Mouse (Mus musculus): Measurements from ENCODE around the gene Kdelc1.

Gene Kdelc1

DNA sequence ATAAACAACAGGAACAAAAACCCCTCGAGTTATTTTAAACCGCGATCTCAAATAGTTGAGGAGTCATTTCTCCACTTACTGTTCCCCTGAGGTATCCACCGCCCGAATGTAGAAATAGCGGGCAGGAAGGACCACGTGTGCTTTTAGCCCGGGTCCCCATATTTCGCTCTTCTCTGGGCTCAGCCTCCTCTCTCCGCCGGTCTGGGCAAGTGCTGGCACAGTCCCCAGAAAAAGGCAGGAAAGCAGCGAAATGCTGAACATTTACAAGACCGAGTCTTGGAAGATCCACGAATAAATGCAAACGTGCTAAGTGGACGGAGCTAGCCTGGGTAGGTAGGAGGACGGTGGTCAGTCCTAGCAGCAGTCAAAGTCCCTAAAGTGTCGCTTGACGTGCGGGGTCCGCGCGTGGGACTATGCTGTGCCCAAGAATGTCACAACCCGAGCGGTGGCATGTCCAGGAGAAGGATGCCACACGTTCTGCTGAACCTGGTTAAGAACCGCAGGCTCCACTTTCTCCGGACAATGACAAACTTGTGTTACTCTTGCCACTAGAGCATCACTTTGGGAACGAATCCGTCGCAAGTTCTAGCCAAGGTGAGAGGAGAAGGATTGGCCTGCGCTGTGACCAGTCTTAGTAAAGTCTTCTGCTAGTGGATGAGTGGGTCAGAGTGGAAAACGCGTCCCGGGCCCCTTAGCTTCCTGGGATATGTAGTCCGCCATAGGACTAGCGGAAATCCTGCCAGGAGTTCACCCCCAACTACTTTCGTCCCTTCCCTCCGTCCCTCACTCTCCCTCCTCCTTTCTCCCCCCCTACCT lies at the start of gene Kdelc1, which contains the start of gene Bivm:
Gene Kdelc1, minus strand, starts transcription at position 570 of the 816 bp plus-strand sequence.
Gene Bivm, plus strand, starts transcription at position 719 of the 816 bp plus-strand sequence.
- peak; percentile 77 for DNase-seq

DNA sequence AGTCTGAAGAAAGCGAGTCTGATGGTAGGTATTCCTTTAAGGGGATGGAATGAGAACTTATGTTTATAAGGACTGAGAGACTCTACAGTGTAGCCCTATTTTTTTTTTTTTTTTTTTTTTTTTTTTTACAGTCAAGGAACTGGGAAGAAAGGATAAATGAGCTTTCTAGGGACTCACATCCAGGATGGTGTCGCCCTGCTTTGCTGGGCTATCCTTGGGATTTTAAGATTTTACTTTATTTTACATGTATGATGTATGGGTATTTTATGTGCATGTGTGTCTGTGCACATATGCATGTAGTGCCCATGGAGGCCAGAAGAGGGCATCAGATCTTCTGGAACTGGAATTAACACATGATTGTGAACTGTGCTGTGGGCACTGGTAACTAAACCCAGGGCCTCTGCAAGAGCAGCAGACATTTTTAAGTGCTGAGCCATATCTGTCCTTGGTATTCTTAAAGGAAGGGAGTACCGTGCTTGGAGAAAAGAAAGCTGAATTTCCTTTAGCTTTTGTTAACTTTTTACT lies 49.3 kb upstream of the Kdelc1 start:
- DNase-seq, result no peak

DNA sequence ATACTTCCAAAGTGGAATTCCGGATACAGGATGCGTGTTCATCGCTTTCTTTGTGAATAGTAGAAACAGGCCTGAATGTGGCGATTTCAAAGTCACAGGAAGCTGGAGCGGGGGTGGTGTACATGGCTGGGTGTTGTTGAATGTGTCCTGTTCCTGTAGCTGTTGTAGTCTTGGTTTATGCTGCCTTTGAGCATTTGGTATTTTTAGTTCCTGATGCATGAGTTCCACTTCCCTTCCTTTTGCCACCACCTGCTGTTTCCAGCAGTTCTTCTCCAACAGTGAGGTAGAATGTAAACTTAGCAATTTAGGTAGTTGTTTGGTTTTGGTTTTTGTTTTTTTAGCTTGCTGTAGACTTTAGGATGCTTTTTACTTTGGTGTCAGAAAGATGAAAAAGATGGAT lies 43.8 kb upstream of the Kdelc1 start:
- DNase-seq, result no peak

DNA sequence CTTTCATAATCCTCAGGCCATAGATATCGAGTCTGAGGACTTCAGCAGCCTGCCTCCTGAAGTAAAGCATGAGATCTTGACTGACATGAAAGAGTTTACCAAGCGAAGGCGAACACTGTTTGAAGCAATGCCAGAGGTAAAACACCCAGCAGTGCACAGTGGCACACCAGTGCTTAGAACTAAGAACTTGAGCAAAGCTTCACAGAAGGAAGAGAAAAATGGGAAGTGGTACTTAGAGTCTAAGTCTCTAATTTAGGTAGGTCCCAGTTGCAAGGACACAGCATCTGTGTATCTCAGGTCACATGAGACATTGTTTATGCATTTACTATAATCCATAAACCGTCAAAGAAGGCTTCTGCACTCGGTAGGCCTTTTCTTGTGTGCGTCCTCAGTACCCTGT lies 43.2 kb upstream of the Kdelc1 start:
- no peak for DNase-seq

DNA sequence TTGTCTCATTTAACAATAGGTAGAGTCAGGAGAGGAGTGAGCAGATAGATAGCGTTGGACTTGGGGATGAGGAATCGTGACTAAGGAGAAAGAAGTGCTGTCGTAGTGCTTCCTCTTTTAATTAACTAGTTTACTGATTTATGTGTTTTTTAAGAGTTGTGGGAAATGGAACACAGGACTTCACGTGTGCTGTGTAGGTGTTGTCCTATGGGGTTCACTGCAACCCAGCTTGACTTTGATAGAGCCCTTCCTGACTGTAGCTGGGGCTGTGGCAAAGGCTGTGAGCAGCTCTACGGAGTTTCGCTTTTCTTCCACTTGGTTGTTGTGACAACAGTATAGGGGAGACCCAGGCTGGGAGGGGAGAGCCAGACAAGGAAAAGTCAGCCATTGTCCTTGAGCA lies 39.7 kb upstream of the Kdelc1 start:
- no peak for DNase-seq

DNA sequence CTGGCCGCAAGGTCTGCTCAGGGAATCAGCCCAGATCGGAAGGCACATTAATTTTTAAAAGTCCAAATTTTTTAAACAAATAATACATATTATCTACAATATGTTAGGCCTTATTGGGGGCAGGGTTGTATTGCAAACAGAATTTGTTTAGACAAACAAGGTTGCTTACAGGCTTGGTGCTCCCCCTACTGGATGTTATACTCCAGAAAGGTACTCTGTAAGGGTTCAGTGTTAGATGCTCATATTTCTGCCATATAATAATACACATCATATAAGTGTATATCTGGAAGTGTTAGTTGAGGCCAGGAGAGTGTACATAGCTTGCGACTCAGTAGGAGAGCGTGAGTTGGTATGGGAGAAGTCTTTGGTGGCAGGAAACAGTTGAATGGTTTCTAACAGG lies 36.7 kb upstream of the Kdelc1 start:
- DNase-seq, result no peak

DNA sequence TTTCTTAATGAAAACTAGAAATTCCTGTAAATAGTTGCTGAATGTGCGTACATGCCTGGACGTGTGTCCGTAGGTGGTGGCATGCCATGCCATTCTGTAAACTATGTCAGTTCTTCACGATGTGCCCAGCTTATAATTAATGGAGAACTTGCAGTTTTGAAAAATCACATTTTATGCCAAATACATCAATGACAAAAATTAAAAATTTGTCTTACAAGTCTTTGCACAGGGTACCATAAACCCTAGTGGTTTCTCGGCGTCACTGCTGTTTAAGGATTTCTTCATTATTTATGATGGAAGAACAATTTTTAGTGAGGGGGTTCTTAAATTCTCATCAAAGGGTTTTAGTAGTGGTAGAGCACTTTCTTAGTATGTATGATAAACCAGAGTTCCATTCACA lies 30.1 kb upstream of the Kdelc1 start:
- DNase-seq, result no peak

DNA sequence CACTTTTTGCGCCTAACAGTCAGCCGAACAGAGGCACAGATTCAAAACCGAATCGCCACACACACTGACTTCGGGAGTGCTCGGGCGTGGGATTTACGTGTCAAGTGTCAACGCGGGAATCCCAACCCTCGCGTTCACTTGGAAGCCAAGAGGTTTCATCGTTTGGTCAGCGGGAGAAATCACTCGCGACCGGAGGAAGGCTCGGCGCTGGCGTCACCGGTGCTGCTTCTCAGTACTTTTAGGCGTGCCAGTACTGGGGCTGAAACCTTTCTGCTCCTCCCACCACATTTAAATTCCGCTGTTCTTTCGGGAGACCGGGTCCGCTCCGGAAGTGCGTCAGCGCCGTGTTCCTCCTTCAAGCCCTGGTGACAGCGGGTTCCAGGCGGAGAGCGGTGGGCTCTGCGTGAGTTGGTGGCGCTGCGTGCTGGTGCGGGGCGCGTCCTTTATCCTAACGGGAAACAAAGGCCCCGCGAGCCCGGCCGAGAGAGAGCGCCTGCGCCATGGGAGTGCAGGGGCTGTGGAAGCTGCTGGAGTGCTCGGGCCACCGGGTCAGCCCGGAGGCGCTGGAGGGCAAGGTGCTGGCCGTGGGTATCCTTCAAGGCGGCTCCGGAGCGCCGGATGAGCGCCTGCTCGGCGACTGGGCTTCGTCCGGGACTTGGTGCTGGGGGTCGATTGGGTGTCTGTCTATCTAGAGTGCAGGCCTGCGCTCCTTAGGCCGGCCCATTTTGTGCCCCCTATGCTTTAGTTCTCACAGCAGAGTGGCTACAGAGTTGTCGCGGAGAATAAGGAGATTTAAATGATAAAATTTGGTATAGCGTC lies 29.2 kb upstream of the Kdelc1 start, which contains the start of gene Ercc5:
Gene Ercc5, plus strand, starts transcription at position 182 of the 819 bp plus-strand sequence.
- peak; percentile 82 for DNase-seq

DNA sequence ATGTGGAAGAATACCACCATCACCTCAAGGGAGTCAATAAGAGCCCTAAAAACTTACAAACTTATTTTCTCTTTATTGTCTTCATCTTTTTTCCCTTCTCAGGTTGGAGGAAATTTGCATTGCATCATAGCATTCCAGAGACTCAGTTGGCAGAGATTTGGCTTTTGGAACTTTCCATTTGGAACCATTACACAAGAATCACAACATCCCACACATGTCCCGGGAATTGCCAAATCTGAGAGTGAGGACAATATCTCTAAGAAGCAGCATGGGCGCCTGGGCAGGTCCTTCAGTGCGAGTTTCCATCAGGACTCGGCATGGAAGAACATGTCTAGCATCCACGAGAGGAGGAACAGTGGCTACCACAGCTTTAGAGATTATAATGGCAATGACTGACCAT lies 24.1 kb upstream of the Kdelc1 start:
- no peak for DNase-seq

DNA sequence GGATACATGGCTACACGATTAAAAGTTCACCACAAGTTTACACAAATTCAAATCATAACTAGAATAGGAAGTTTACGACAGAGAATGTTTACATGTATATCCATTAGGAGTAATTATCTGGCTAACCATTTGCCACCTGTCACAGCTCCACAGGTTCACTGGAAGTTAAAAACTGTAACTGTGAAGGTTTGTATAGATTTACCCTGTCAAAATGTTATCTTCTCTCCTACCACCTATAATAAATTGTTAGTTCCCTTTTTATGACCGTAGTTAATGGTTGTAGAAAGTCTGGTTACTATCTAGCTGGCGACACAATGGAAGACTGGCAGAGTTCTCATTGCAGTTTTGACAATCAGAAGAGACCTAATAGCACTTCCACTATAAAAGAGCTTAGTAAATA lies 21.6 kb upstream of the Kdelc1 start:
- DNase-seq, result no peak

DNA sequence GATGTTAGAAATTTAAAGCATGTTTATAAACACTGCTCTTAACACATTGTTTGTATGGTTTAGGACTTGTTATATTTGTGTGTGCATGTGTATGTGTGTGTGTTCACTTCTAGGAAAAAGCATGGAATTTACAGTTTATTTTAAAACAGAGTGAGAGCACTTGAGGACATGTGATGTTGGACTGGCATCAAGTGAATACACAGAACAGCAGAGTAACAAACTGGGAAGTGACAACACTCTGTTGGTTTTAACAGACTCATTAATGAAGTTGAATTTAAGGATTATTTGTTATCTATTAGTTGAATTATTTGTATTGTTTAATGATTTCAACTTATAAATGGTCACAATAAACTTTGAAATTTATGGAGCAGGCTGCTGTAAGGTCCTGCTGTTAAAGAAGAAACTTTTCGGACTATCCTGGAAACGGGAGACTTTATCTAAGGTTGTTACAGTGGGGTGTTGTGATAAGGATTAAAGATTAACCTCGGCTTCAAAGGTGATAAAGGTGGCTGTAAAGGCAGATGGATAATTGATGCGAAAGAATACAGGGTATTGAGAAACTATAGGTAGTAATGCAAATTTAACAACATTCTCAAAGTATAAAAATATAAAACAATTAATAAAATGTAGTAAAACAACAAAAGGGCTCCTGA lies 11.4 kb upstream of the Kdelc1 start:
- no peak for DNase-seq

DNA sequence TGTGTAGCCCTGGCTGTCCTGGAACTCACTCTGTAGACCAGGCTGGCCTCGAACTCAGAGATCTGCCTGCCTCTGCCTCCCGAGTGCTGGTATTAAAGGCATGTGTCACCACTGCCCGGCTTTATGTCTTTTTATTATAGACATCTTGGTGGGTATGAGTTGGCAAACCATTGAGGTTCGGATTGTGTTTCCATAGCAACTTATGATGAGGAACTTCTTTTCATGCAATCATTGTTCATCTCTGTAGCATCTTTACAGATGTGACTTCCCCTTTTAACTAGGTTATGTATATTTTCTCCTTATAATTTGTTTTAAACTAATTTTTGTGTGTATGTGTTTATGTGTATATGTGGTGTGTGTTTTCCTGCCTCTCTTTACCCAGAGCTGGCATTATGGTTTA lies 7.0 kb upstream of the Kdelc1 start:
- DNase-seq, result no peak

DNA sequence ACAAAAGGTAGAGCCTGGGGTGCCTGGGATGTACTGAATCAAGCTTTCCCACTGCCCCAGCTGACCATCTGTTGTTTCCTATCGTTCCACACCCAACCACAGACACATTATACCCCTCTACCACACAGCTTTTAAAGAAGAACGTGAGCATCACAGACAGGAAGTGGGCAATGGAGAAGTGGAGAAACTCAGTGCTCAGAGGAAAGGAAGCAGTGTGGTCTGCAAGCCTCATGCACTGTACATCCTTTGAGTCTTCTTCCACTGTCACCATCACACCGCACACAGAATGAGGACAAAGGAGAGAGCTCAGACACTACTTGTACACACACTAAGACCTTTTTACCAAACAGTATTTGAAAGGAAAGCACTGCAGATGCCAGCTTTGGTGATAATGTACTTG lies 3.6 kb upstream of the Kdelc1 start:
- no peak for DNase-seq

DNA sequence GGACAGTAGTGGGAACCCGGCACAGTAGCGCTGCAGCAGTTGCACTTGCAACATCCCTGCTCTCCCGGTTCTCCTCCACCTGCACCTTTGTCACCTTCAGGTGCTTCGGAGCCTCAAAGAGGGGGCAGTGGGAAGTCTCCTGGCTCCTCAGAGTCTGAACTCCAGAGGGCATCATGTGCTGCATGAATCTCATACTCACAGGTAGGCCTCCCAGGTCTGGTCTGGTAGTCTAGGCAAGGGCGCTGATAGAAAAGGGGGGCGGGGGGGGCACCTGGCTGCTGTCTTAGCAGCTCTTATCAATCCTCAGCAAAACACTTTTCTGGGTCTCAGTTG lies 1.4 kb upstream of the Kdelc1 start:
- DNase-seq, result no peak

DNA sequence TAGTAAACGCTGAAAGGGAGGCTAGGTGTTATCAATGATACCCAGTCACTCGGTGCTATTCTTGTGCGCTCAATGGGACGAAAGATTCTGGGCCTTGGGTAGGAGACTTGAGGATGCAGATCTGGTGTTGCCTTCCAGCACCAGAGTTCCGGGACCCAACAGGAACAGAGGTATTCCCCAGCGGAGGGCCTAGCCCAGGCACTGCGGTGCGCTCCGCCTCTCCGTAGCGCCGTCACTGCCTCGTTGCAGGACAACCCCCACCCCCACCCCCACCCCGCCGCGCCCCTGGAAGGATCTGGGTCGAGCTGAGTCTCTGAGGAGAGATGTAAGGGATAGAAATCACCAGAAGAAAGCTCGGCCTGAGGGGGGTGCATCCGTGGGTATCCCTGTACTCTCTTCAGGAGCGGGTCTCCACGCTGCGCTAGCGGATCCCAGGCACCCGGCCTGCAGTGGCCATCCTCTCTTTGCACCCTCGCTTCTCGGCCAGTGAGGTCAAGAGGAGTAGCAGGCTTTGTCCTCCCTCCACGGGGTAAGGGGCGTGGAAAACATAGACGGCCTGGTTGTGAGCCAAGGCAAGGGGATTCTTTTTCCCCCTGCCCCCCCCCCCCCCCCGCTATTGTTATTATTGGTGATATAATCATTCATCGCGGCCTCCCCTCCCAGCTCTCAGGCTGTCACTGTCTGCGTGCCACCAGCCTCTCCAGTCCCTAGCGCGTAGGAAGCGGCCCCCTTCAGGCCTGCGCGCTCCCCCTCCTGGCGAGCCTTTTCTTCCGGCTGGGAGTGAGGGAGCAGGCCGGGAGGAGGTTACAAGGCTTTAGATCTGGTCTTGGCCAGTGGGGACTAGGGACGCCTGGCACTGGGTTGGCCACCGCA lies 829 bp upstream of the Kdelc1 start:
- peak; percentile 79 for DNase-seq

DNA sequence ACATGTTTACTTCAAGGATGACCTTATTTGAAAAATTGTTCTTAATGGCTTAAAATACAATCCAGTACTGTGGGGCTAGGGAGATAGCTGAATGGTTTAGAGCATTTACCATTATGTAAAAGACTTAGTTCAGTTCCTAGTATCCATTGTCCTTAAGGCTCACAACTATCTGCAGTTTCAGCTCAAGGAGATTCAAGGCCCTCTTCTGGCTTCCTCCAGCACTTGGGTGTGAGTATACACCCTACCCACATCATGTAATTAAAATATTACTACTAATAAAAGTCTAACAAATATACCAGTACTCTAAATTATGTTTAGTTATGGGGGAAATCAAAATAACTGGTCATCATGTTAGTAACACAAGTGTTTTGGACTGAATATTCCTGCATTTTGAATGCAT lies 1.0 kb downstream of the Kdelc1 start:
- no peak for DNase-seq

DNA sequence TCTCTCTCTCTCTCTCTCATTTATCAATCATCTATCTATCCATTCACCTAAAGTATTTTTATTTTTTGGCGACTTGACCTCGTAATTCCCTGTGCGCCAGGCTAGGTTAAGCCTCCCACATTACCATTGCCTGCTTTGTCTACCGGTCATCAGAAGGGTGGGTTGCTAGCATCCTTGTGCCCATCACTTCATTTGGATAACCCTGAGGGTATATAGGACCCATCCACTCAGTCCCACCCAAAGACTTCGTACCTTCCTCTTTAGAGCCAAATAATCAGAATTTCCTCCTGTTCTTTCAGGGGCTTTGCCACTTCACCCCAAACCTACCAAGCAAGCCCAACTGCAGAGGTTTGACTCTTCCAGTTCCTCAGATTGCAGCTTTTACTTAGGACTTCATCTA lies 15.7 kb downstream of the Kdelc1 start:
- DNase-seq, result no peak

DNA sequence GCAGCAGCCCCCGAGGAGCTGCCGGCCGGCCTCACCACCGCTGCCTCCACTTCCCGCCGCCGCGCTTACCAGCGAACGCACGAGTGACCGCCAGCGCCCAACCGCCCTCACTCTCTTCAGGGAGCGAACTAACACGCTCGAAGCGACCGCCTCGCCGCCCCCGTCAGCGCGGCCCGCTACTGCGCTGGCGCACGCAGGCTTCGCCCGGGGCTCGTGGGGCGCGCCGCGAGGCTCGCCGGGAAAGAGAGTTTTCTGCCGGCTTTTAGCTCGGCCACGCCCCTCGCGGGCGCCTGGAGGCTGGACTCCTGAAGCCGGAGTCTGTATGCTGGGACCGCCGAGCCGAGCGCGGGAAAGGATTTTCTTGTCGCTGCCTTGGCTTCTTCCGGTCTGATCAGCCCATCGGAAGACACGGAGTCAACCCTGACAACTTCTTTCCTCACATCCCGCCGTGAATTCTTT lies 16.3 kb downstream of the Kdelc1 start, which contains the start of gene Tex30:
Gene Tex30, minus strand, starts transcription at position 183 of the 459 bp plus-strand sequence.
- peak; percentile 90 for DNase-seq

DNA sequence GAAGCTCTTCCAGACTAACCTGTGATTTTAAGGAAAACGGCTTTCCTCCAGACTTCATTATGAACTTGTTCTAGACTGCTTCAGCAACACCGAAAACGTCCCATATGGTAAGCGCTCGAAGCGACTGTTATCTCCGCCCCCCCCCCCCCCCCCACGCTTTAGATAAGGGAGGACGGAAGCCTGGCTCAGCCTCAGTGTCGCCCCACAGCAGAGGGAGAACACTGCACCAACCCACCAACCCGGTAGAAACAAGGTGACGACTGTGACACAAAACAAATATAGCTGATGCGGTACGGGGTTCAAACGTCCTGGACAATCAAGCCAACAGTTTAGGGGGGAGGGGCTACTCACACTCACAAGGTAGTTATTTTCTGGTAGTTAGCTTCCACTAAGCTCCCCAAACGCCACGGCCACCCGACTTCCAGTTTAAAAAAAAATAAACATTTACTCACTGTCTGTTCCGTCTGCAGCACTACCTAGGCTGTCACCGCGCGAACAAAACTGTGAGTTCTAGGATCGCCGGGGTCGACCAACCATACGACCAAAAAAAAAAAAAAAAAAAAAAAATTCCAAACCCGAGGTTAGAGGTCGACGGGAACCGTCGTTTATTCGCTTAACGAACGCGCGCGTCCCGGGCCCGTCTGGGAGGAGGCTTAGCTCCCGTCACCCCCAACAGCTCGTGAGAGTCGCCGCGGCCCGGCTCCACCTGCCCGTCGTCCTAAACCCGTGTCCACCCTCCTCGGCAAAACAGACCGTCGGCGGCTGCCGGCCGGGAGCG lies 17.0 kb downstream of the Kdelc1 start:
- peak; percentile 6 for DNase-seq

DNA sequence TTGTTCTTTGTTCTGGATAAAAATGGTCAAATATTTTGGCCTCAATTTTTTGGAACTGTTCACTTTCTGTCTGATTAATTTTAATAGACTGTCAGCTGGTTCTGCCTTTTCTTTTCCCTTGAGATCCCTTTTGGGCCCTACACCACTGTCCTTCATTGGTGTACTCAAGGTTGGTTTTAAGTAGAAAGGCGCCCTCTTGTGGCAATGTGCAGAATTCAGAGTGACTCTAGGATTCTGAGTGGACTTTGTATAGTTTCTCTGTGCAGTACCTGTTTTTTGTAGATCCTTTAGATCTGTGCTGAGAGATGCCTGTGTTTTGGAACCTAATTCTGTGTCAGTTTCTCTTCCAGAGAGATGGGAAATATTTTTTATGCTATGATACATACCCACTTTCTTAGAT lies 54.0 kb downstream of the Kdelc1 start:
- peak; percentile 43 for DNase-seq

DNA sequence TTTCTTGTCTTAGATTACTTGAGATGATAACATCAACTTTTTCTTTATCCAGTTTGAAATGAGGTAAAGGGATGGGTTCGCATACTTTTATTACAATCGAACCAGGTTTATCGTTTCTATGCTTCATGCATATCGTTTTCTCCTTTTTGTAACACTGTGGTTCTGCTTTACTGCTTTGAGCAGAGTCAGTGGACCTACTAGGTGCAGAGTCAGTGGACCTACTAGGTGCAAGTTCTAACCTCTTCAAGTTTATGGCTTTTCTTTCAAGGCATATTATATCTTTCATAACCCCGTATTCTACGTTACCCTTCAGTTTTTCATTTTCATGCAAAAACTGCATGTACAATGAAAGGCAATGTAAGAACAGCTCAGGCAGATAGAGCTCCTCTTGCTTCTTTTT lies 55.2 kb downstream of the Kdelc1 start:
- DNase-seq, result no peak
